Mouse (Mus musculus): Measurements from ENCODE around the gene Evi2a. TPM values are rescaled to one million over a fixed set of nuclear protein-coding genes. Genes with fewer than 3 reads are reported as not detected.

Gene Evi2a
- total RNA-seq, 1 experiment: 1.0 TPM

GRCm38 (mm10) chr11:79570319-79570718 lies 39.9 kb upstream of the Evi2a start:
- Histone ChIP-seq H3K27ac (ENCODE audit: insufficient read depth, low read depth, low read length, poor library complexity, severe bottlenecking) (no peak overlapping the region), H3K4me3 (ENCODE audit: insufficient read depth in 1 of 2, low read depth in 1 of 2, low read length in 2 of 2, poor library complexity in 1 of 2, severe bottlenecking in 1 of 2) (no peak overlapping the region), H3K4me1 (ENCODE audit: control insufficient read depth in 2 of 2, insufficient read depth in 2 of 2, low read length in 2 of 2, poor library complexity in 1 of 2) (no peaks in the 10 kb centered on the region), H3K36me3 (ENCODE audit: control insufficient read depth, insufficient read depth, low read length, poor library complexity, severe bottlenecking) (peaks cover 5% of the 10 kb centered on the region; the same call in 1 of the 2 replicates), H3K9me3 (ENCODE audit: control insufficient read depth, insufficient read depth, low read depth, low read length) (no peaks in the 10 kb centered on the region), H3K9ac (ENCODE audit: insufficient read depth, low read depth, low read length, poor library complexity, severe bottlenecking) (no peak overlapping the region)
- no peak for DNase-seq (ENCODE audit: low read depth, low spot score)
- in situ Hi-C loops (cut with MboI; ENCODE audit: low sequenced_read_pairs in 2 of 2, unreplicated experiment in 2 of 2): no loop called here
- TF ChIP-seq MAFK (IDR thresholded peaks at IDR 0.05; ENCODE audit: insufficient read depth, low read depth, low read length) (no peak), ZNF384 (IDR thresholded peaks at IDR 0.05; ENCODE audit: low read depth, low read length) (no peak), ZC3H11A (IDR thresholded peaks at IDR 0.05; ENCODE audit: borderline replicate concordance, low read depth, low read length) (no peak), CHD2 (IDR thresholded peaks at IDR 0.05; ENCODE audit: low read depth, low read length) (no peak), HCFC1 (IDR thresholded peaks at IDR 0.05; ENCODE audit: borderline replicate concordance, insufficient read depth, low read length) (no peak)

- H3K27ac ChIP-seq (ENCODE audit: insufficient read depth, low read depth, low read length, poor library complexity, severe bottlenecking): no peak overlapping the region
- no peak overlapping the region for H3K4me3 ChIP-seq (ENCODE audit: insufficient read depth in 1 of 2, low read depth in 1 of 2, low read length in 2 of 2, poor library complexity in 1 of 2, severe bottlenecking in 1 of 2)
- H3K36me3 ChIP-seq (ENCODE audit: control insufficient read depth, insufficient read depth, low read length, poor library complexity, severe bottlenecking): peaks cover 7% of the 10 kb centered on the region; the same call in 1 of the 2 replicates
- no peaks in the 10 kb centered on the region for H3K4me1 ChIP-seq (ENCODE audit: control insufficient read depth in 2 of 2, insufficient read depth in 2 of 2, low read length in 2 of 2, poor library complexity in 1 of 2)
- no peak for TF ChIP-seq MAFK (IDR thresholded peaks at IDR 0.05; ENCODE audit: insufficient read depth, low read depth, low read length)
- TF ChIP-seq CHD2 (IDR thresholded peaks at IDR 0.05; ENCODE audit: low read depth, low read length): no peak
- TF ChIP-seq ZNF384 (IDR thresholded peaks at IDR 0.05; ENCODE audit: low read depth, low read length): no peak
- TF ChIP-seq ZC3H11A (IDR thresholded peaks at IDR 0.05; ENCODE audit: borderline replicate concordance, low read depth, low read length): no peak
- no peak for TF ChIP-seq HCFC1 (IDR thresholded peaks at IDR 0.05; ENCODE audit: borderline replicate concordance, insufficient read depth, low read length)
- in situ Hi-C loops (cut with MboI; ENCODE audit: low sequenced_read_pairs in 2 of 2, unreplicated experiment in 2 of 2): no loop called here
- DNase-seq (ENCODE audit: low read depth, low spot score): no peak
- no peak overlapping the region for H3K9ac ChIP-seq (ENCODE audit: insufficient read depth, low read depth, low read length, poor library complexity, severe bottlenecking)
- no peaks in the 10 kb centered on the region for H3K9me3 ChIP-seq (ENCODE audit: control insufficient read depth, insufficient read depth, low read depth, low read length)
Observed at GRCm38 (mm10) chr11:79568197-79568911, 37.9 kb upstream of the Evi2a start.

- no peak overlapping the region for H3K27ac ChIP-seq (ENCODE audit: insufficient read depth, low read depth, low read length, poor library complexity, severe bottlenecking)
- in situ Hi-C loops (cut with MboI; ENCODE audit: low sequenced_read_pairs in 2 of 2, unreplicated experiment in 2 of 2): no loop called here
- H3K36me3 ChIP-seq (ENCODE audit: control insufficient read depth, insufficient read depth, low read length, poor library complexity, severe bottlenecking): peaks cover 7% of the 10 kb centered on the region; the same call in 1 of the 2 replicates
- no peak overlapping the region for H3K9ac ChIP-seq (ENCODE audit: insufficient read depth, low read depth, low read length, poor library complexity, severe bottlenecking)
- H3K4me3 ChIP-seq (ENCODE audit: insufficient read depth in 1 of 2, low read depth in 1 of 2, low read length in 2 of 2, poor library complexity in 1 of 2, severe bottlenecking in 1 of 2): no peak overlapping the region
- TF ChIP-seq ZNF384 (IDR thresholded peaks at IDR 0.05; ENCODE audit: low read depth, low read length) (no peak), CHD2 (IDR thresholded peaks at IDR 0.05; ENCODE audit: low read depth, low read length) (no peak), HCFC1 (IDR thresholded peaks at IDR 0.05; ENCODE audit: borderline replicate concordance, insufficient read depth, low read length) (no peak), MAFK (IDR thresholded peaks at IDR 0.05; ENCODE audit: insufficient read depth, low read depth, low read length) (no peak), ZC3H11A (IDR thresholded peaks at IDR 0.05; ENCODE audit: borderline replicate concordance, low read depth, low read length) (no peak)
- DNase-seq (ENCODE audit: low read depth, low spot score): no peak
- H3K4me1 ChIP-seq (ENCODE audit: control insufficient read depth in 2 of 2, insufficient read depth in 2 of 2, low read length in 2 of 2, poor library complexity in 1 of 2): no peaks in the 10 kb centered on the region
- no peaks in the 10 kb centered on the region for H3K9me3 ChIP-seq (ENCODE audit: control insufficient read depth, insufficient read depth, low read depth, low read length)
Observed at GRCm38 (mm10) chr11:79566947-79567346, 36.5 kb upstream of the Evi2a start.

GRCm38 (mm10) chr11:79563493-79563892 lies 33.1 kb upstream of the Evi2a start:
- Histone ChIP-seq H3K27ac (ENCODE audit: insufficient read depth, low read depth, low read length, poor library complexity, severe bottlenecking) (no peak overlapping the region), H3K4me1 (ENCODE audit: control insufficient read depth in 2 of 2, insufficient read depth in 2 of 2, low read length in 2 of 2, poor library complexity in 1 of 2) (no peaks in the 10 kb centered on the region), H3K9me3 (ENCODE audit: control insufficient read depth, insufficient read depth, low read depth, low read length) (no peaks in the 10 kb centered on the region), H3K9ac (ENCODE audit: insufficient read depth, low read depth, low read length, poor library complexity, severe bottlenecking) (no peak overlapping the region), H3K4me3 (ENCODE audit: insufficient read depth in 1 of 2, low read depth in 1 of 2, low read length in 2 of 2, poor library complexity in 1 of 2, severe bottlenecking in 1 of 2) (no peak overlapping the region), H3K36me3 (ENCODE audit: control insufficient read depth, insufficient read depth, low read length, poor library complexity, severe bottlenecking) (peaks cover 7% of the 10 kb centered on the region)
- DNase-seq (ENCODE audit: low read depth, low spot score): no peak
- TF ChIP-seq HCFC1 (IDR thresholded peaks at IDR 0.05; ENCODE audit: borderline replicate concordance, insufficient read depth, low read length) (no peak), ZNF384 (IDR thresholded peaks at IDR 0.05; ENCODE audit: low read depth, low read length) (no peak), CHD2 (IDR thresholded peaks at IDR 0.05; ENCODE audit: low read depth, low read length) (no peak), ZC3H11A (IDR thresholded peaks at IDR 0.05; ENCODE audit: borderline replicate concordance, low read depth, low read length) (no peak), MAFK (IDR thresholded peaks at IDR 0.05; ENCODE audit: insufficient read depth, low read depth, low read length) (no peak)
- in situ Hi-C loops (cut with MboI; ENCODE audit: low sequenced_read_pairs in 2 of 2, unreplicated experiment in 2 of 2): no loop called here

Measured in ES-E14 (cell line).